Mouse (Mus musculus) embryo, embryonic 9.5 days (tissue): ENCODE results near the gene Btbd35f8.
"Not testable (repeated sequence)": the region's sequence is repeated elsewhere in the genome, so short reads cannot be mapped to it uniquely, and the experiment has no call there.

Source experiments
- DNase-seq: peaks from one replicate; pipeline ENCODE4 v3.0.0-alpha.2; 2017; ENCODE audit errors: extremely low spot score

Gene Btbd35f8

GRCm38 (mm10) chrX:34450224-34450623 is at the start of gene Btbd35f8:
Btbd35f8 (plus strand) TSS chrX:34450524.
- DNase-seq, result not testable (repeated sequence)
